Mouse (Mus musculus) liver, embryonic 11.5 days (tissue): ENCODE data around the gene Ctdnep1. TPM values are rescaled to one million over a fixed set of nuclear protein-coding genes. Genes with fewer than 3 reads are reported as not detected.

Source experiments
- ATAC-seq: fragments of 200-750 bp; cut with Nextera tagmentation; replicated peaks from 2 replicates; pipeline ENCODE4 v1.8.0; 2017; ENCODE audit warnings: moderate number of reproducible peaks, mild to moderate bottlenecking, moderate TSS enrichment, moderate library complexity; ENCODE audit not compliant: low FRiP score
- DNase-seq: peaks from one replicate; pipeline ENCODE4 v3.0.0-alpha.2; 2017; ENCODE audit warnings: low spot score
- H3K27ac ChIP-seq: fragments of 300-500 bp; sonication (generic); 2 replicates; pipeline ENCODE4 v1.5.1; 2014; ENCODE audit warnings: mild to moderate bottlenecking, low read depth, low read length, control low read depth
- H3K27me3 ChIP-seq: fragments of 300-500 bp; sonication (generic); replicated peaks from 2 replicates; pipeline ENCODE4 v1.6.1; 2014; ENCODE audit warnings: low read length, mixed read lengths; ENCODE audit not compliant: control insufficient read depth, insufficient read depth
- H3K36me3 ChIP-seq: fragments of 300-500 bp; sonication (generic); 2 replicates; pipeline ENCODE4 v1.6.1; 2014; ENCODE audit warnings: mild to moderate bottlenecking, low read length, moderate library complexity, mixed read lengths; ENCODE audit not compliant: control insufficient read depth, insufficient read depth
- H3K4me1 ChIP-seq: fragments of 300-500 bp; sonication (generic); replicated peaks from 2 replicates; pipeline ENCODE4 v1.6.1; 2014; ENCODE audit warnings: low read length, mixed read lengths; ENCODE audit not compliant: control insufficient read depth, insufficient read depth
- H3K4me2 ChIP-seq: fragments of 300-500 bp; sonication (generic); 2 replicates; pipeline ENCODE4 v1.6.1; 2014; ENCODE audit warnings: mild to moderate bottlenecking, control low read depth, moderate library complexity
- H3K4me3 ChIP-seq: fragments of 300-500 bp; sonication (generic); 2 replicates; pipeline ENCODE4 v1.5.1; 2014; ENCODE audit warnings: low read depth, low read length, control low read depth
- H3K9ac ChIP-seq: fragments of 300-500 bp; sonication (generic); 2 replicates; pipeline ENCODE4 v1.6.1; 2014; ENCODE audit warnings: low read depth, low read length, control low read depth
- H3K9me3 ChIP-seq: fragments of 300-500 bp; sonication (generic); 2 replicates; pipeline ENCODE4 v1.6.1; 2016; ENCODE audit warnings: low read length, inconsistent platforms, mixed read lengths; ENCODE audit not compliant: control insufficient read depth
- WGBS: fragments of 180-500 bp; shearing (Covaris S2); extraction: QIAGEN DNeasy Blood & Tissue Kit; methylation state at CpG from one replicate; pipeline ENCODE4 v1.1.7; 2014; 5-methylcytosine and 5-hydroxymethylcytosine counted together
- polyA plus RNA-seq: library from polyadenylated mRNA; unstranded; fragments of >200 nt; fragmentation: Nextera tagmentation; extraction: Ambion mirVana; gene quantifications from 2 replicates; pipeline ENCODE4 v1.2.1, GENCODE M21; 2014

The Ctdnep1 gene
- polyA plus RNA-seq, 1 experiment from 2014 or later, result 24.0 TPM

DNA sequence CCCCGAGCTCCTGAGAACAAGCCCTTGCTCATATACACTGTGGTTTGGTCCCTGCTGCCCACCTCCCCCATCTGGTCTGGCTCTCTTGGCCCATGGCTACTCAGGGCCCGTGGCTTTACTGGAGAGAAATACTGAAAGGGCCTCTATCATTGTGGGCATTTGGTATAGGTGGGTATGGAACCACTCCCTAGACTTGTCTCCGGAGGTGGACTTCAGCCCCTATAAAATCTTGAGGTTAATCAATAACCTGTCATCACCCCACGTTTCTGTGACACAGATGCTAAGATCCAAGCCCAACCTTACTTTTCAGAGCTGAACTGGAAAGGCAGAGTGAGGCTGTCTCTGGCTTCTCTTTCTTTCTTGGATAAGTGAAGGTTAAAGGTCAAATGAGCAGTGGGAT lies 12.2 kb upstream of the Ctdnep1 start:
- H3K36me3 ChIP-seq, result peaks cover 18% of the 10 kb centered on the region; the same call in 1 of the 2 replicates
- 75% methylated on average over 4 of the region's 4 CpGs for WGBS
- H3K27me3 ChIP-seq, result peaks cover 43% of the 10 kb centered on the region
- no peak for DNase-seq
- peaks cover 20% of the 10 kb centered on the region for H3K4me1 ChIP-seq
- no peak overlapping the region for H3K4me3 ChIP-seq
- no peaks in the 10 kb centered on the region for H3K9me3 ChIP-seq
- H3K4me2 ChIP-seq, result no peak overlapping the region
- H3K27ac ChIP-seq, result no peak overlapping the region
- ATAC-seq, result no peak
- H3K9ac ChIP-seq, result no peak overlapping the region

DNA sequence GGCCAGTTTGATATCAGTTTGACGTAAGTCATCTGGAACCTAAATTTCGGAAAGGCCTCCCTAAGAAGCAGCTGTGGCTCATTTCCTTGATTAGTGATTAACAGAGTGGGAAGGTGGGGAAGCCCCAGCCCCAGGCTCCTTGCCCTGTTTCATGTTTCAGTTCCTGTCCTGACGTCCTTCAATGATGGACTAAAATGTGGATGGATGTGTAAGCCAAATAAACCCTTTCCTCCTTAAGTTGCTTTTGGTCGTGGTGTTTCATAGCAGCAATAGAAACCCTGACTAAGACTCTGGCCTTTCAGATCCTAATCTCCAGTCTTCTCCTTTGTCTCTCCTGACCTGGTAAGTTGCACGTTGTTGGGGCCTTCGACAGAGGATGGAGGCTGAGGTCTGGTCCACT lies 10.7 kb upstream of the Ctdnep1 start:
- no peaks in the 10 kb centered on the region for H3K9me3 ChIP-seq
- ATAC-seq (no peak), DNase-seq (no peak)
- H3K4me1 ChIP-seq, result peaks cover 19% of the 10 kb centered on the region
- H3K27me3 ChIP-seq, result peaks cover 29% of the 10 kb centered on the region
- H3K27ac ChIP-seq, result no peak overlapping the region
- peaks cover 30% of the 10 kb centered on the region; the same call in 1 of the 2 replicates for H3K36me3 ChIP-seq
- H3K4me2 ChIP-seq, result no peak overlapping the region
- H3K4me3 ChIP-seq, result no peak overlapping the region
- H3K9ac ChIP-seq, result no peak overlapping the region
- WGBS, result 75% methylated on average over 6 of the region's 6 CpGs

DNA sequence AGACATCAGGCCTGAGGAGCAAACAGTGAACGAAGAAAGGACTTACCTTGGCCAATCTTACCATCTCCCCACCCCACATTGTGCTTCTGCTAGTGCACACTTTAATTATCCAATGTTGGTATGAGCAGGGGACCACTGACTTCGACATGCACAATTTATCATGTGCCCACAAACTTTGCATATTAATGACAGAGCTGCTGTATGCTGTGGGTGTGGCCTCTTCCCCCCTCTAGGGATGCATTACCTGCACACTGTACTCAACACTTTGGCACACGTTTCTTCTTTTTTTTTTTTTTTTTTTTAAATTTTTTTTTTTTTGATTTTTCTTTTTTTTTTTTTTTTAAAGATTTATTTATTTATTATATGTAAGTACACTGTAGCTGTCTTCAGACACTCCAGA lies 10.2 kb upstream of the Ctdnep1 start:
- DNase-seq, result no peak
- Histone ChIP-seq H3K9me3 (no peaks in the 10 kb centered on the region), H3K4me1 (peaks cover 13% of the 10 kb centered on the region), H3K4me2 (no peak overlapping the region), H3K9ac (no peak overlapping the region), H3K27me3 (peaks cover 23% of the 10 kb centered on the region), H3K27ac (no peak overlapping the region), H3K4me3 (no peak overlapping the region), H3K36me3 (peaks cover 30% of the 10 kb centered on the region; the same call in 1 of the 2 replicates)
- 77% methylated on average over 3 of the region's 3 CpGs for WGBS
- ATAC-seq, result no peak

DNA sequence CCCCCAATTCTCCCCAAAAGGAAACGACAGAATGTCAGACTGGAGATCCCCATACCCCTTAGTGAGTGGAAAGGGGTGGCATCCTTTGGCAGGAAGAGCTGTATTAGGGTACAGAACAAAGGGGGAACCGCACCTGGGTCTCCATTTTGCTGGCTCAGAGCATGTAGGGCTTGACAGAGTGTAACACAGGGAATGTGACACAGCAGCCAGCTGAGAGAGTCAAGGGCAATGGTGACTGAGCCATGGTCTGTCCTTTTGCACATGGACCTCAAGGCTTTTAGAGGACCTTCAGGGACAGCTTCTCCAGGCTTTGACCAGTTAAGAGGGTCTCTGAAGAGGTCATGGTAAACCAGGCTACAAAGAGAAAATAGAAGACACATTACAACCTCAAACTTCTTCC lies 6.0 kb upstream of the Ctdnep1 start:
- Histone ChIP-seq H3K9ac (no peak overlapping the region), H3K36me3 (peaks cover 37% of the 10 kb centered on the region), H3K4me1 (no peaks in the 10 kb centered on the region), H3K9me3 (no peaks in the 10 kb centered on the region), H3K4me2 (no peak overlapping the region), H3K27ac (no peak overlapping the region), H3K27me3 (no peaks in the 10 kb centered on the region), H3K4me3 (no peak overlapping the region)
- WGBS, result 90% methylated on average over 2 of the region's 2 CpGs
- ATAC-seq, result no peak
- DNase-seq, result no peak

DNA sequence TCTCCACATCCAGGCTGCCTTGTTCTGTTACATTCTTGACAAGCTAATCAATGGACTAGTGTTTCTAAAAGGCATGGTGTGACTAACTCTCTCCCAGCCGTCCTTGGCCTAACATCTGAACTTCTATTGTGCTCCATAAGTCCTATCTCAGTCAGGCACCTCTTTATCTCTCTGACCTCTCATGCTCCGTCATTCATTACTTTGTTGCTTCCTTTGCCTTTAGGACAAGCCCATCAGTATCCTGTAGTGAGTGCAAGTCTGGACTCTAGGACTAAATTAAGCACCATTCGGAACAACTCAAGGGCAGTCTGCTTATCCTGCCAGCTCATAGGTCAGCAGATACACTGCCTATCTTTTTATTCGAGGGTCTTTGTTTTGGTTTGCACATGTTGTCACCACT lies 4.7 kb upstream of the Ctdnep1 start:
- Histone ChIP-seq H3K4me3 (0 out of 2 replicates have a peak overlapping the region, but pooled peaks have one; percentile 10), H3K36me3 (peaks cover 32% of the 10 kb centered on the region), H3K9ac (no peak overlapping the region), H3K4me2 (no peak overlapping the region), H3K9me3 (no peaks in the 10 kb centered on the region), H3K27me3 (no peaks in the 10 kb centered on the region), H3K4me1 (no peaks in the 10 kb centered on the region), H3K27ac (no peak overlapping the region)
- ATAC-seq (no peak), DNase-seq (no peak)
- WGBS, result 77% methylated on average over 4 of the region's 4 CpGs

DNA sequence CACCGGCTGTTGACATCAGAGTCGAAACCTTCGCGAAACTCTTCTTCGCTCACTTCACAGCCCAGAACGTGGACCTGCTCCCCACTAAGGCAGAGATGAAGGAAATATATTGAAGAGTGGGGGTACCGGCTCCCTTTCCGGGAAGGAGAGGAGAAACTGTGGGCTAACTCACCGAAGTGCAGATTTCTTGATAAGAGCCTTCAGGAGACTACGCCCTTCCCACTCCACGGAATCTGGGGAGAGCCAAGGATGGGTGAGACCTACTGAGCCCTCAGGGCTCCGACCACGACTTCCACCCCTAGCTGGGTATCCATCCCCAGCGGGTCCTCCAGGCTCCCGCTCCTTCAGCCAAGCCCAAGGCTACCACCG lies 1.1 kb upstream of the Ctdnep1 start:
- ATAC-seq, result no peak
- Histone ChIP-seq H3K4me2 (peak overlapping the region; percentile 92), H3K36me3 (peaks cover 21% of the 10 kb centered on the region), H3K9me3 (no peaks in the 10 kb centered on the region), H3K4me3 (peak overlapping the region; percentile 94), H3K4me1 (peaks cover 19% of the 10 kb centered on the region), H3K27ac (peak overlapping the region; percentile 99), H3K27me3 (no peaks in the 10 kb centered on the region), H3K9ac (peak overlapping the region; percentile 92)
- WGBS, result 2% methylated on average over 16 of the region's 16 CpGs
- no peak for DNase-seq

DNA sequence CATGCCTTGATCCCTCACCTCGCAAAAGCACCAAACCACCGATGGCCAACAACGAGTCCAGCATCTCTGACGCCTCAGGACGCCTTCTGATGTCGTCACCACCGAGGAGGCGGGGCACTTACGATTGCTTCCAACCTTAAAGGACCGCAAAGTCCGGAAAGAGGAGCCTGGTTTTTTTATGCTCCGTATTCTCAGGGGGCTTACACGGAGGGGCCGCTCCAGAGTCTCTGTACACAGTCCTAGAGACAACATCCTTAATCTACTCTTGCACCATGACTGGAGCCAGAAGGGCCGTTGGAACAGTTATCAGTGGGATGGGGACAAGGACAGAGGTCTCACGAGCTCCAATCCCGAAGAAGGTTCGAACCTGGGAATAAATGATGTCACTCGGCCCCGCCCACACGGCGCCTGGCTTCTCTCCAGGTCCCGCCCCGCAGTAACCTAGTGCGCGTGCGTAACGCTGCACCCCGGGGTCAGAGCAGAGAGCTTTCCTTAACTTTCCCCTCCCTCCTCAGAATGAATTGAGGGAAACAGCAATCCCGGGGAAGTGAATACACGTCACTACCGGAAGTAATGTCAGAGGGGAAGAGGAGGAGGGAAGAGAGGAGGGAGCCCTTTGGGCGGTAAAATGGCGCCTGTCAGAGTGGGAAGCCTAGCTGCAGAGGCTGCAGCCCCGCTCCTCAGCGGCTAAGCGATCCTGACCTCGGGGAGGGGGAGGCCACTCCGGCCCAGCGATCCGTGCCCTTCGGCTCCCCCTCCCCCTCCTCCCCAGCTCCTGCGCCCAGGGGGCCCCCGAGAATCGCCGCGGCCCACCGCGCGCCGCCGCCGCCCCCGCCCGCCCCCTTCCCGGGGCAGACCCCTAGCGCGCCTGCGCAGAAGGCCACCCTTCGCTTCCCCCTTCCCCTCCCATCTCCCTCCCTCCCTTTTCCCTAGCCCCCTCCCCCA lies 488 bp upstream of the Ctdnep1 start:
- DNase-seq (peak; percentile 99), ATAC-seq (peak; percentile 91)
- peak overlapping the region; percentile 99 for H3K27ac ChIP-seq
- H3K9me3 ChIP-seq, result no peaks in the 10 kb centered on the region
- peak overlapping the region; percentile 94 for H3K4me3 ChIP-seq
- H3K4me1 ChIP-seq, result peaks cover 19% of the 10 kb centered on the region
- H3K36me3 ChIP-seq, result peaks cover 22% of the 10 kb centered on the region
- peak overlapping the region; percentile 92 for H3K4me2 ChIP-seq
- WGBS, result under 1% methylated on average over 58 of the region's 60 CpGs
- no peaks in the 10 kb centered on the region for H3K27me3 ChIP-seq
- peak overlapping the region; percentile 92 for H3K9ac ChIP-seq

DNA sequence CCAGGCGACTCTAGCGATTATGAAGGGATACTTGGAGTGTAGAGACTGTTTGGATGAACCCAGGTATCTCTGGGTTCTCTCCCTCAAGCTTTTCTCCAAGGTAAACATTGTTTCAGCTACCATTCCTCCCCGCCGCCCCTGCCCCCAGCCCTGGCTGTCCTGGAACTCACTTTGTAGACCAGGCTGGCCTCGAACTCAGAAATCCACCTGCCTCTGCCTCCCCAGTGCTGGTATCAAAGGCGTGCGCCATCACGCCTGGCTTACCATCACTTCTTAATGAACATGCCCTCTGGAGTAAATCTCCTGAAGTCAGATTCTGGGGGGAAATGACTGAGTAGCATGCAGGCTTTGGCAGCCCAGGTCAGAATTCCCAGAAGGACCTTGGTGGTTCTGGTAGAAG lies 1.3 kb downstream of the Ctdnep1 start, which contains the start of gene Elp5:
Gene Elp5 (minus strand): TSS at position 293 of the 400 bp plus-strand sequence.
- Histone ChIP-seq H3K36me3 (peaks cover 26% of the 10 kb centered on the region), H3K9me3 (no peaks in the 10 kb centered on the region), H3K9ac (peak within 1 kb of the TSS; percentile 92), H3K27me3 (no peaks in the 10 kb centered on the region), H3K27ac (peak within 1 kb of the TSS; percentile 99), H3K4me3 (peak within 1 kb of the TSS; percentile 94), H3K4me1 (peaks cover 19% of the 10 kb centered on the region), H3K4me2 (peak within 1 kb of the TSS; percentile 92)
- WGBS, result 49% methylated on average over 8 of the region's 8 CpGs
- DNase-seq (no peak), ATAC-seq (no peak)

DNA sequence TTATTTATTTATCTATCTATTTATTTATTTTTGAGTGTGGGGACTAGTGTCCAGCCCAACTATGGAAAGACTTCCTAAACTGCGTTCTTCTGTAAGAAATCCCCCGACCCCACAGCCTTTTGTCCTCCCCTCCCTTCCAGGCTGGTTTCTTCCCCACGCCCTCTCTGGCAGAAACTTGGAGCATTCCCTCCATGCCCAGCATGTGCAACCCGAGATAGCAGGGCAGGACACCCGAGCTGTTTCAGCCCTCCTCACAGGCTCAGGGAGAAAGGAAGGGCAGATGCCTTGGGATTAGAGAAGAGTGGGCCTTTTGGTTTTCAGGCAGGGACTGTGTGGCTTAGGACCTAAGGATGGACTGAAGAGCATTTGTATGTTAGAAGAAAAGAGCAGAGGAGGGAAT lies 1.9 kb downstream of the Ctdnep1 start:
- Histone ChIP-seq H3K4me2 (peak overlapping the region; percentile 92), H3K27me3 (no peaks in the 10 kb centered on the region), H3K9ac (peak overlapping the region; percentile 92), H3K27ac (peak overlapping the region; percentile 45; the same call in 1 of the 2 replicates), H3K4me3 (peak overlapping the region; percentile 94), H3K4me1 (peaks cover 19% of the 10 kb centered on the region), H3K36me3 (peaks cover 26% of the 10 kb centered on the region), H3K9me3 (no peaks in the 10 kb centered on the region)
- WGBS, result 41% methylated on average over 5 of the region's 5 CpGs
- DNase-seq (no peak), ATAC-seq (no peak)
